Mouse (Mus musculus): ENCODE results near the gene Sco1.

Sco1 gene

DNA sequence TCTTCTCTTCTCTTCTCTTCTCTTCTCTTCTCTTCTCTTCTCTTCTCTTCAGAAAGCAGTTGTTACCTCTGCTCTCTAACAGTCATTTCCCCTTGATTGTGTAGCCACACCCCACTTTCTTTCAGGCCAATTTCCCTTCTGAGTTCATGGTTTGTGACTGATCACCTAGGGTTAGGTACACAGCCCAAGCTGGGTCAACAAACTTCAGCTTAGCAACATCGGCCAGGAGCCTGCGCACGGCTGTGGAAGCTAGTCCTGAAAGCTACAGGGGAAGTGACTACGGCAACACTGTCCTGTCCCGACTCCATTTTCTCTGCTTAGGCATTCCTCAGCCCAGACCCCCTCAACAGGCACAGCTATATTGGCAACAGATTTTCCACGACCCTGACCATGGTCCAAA, 7.5 kb upstream of the Sco1 start:
- DNase-seq: no peak

DNA sequence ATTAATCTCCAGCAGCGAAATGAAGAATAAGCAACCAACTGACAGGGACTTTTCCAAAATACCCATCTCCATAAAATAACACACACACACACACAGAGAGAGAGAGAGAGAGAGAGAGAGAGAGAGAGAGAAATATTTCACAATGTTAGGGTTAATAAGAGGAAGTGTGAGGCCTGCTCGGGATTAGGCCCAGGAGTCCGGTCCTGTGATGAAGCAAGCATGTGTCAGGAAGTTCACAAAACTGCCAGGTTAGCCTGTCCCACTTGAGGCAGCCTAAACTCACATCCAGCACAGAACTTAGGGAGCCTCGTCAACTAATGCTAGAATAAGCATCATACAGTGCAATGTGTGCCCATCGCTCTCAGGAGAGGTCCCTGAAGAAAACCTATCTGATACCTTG, 5.3 kb upstream of the Sco1 start:
- no peak for DNase-seq

DNA sequence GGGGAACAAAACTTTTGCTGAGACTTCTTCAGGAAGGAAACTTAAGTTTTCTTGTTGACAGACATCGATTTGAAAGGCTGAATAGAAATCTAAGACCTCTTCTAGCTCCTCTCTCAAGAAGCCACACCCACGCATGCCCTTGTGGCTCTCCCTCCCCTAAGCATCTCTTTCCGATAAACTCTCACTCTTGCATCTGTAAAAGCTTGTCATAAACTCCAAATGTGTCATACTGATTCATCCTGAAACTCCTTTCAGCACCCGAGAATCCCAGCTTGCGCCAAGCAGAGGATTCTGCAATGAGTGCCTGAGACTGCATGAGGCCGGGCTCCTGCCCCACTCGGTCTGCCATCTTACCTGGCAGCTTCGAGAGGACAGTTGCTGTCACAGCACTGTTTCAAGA, 4.0 kb upstream of the Sco1 start:
- no peak for DNase-seq

DNA sequence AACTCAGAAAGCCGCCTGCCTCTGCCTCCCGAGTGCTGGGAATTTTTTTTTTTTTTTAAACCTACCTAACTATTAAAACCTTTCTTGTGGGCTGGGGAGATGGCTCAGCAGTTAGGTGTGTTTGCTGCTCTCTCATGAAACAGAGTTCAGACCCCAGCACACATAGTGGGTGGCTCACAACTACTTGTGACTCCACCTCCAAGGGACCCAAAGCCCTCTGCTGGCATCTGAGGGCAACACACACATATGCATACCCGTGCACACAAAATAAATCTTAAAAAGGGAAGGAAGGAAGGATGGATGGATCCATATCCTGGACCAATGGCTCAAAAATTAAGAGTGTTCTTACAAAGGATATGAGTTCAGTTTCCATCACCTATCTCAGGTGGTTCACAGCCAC, 3.2 kb upstream of the Sco1 start:
- DNase-seq: no peak

DNA sequence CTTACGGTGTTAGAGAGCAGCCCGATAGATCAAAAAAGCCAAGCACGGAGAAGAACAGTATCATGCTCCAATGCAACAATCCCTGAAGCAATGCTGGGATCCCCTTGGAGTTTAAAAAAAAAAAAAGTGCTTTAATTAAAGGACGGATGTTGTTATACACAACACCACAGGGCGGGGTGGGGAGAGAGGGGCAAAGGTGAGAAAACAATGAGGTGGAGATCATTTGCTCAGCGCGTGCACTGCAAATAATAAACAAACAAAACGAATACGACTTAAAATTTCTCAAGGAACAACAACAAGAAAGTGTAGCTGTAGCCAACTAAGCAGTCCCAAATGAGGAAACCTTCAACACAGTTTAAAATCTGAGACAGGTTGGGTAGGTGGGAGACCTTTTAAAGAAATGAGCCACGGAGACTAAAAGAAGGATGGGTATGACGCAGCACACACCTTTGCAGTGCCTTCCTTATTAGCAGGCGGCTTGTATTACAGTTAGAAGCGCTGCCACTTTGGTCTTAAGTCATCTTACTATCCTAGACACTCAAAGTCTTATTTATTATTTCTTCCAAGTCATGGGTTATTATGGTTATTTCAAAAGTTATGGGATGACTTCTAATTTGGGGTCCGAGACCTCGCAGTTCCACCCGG, 672 bp upstream of the Sco1 start:
- no peak for DNase-seq

DNA sequence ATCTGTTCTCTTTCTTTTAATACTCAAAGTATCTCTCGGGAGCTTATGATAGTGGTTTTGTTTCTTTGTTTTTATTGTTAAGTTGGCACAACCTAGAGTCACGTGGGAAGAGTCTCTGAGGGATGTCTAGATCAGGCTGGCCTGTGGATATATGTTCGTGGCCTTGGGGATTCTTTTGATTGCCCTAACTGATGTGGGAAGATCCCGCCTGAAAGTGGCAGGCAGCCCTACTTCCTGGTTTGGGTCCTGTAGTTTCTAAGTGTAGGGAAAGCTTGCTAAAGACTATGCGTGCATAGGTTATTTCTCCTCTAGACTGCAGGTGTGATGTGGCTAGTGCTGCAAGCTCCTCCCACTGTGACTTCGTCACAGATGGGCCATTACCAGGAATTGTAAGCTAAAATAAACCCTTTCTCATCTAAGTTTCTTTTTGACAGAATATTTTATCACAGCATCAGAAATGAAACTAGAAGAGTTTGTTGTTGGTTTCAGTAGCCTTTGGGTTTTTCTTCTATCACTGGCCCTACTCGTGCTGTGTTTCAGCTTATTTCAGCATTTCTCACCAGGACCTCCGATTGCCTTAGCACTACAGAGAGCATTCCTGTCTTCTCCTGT, 2.4 kb downstream of the Sco1 start:
- no peak for DNase-seq

DNA sequence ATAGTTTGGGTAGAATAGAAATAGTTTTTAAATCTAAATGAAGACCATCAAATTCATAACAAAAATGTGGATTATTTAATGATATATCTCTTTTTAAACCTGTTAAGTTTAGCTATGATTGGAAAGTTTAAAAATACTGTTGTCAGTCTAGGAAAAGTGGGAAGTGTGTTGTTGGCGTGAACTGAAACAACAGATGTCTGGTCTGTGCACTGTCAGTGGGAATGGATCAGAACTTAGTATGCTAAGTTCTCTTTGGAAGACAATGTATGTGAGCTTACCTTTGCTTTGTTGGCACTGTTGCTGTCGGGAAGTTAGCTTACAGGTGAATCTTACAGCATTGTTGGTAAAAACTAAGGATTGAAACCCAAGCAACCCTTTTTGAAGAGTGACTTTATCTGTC, 8.8 kb downstream of the Sco1 start:
- DNase-seq: no peak

DNA sequence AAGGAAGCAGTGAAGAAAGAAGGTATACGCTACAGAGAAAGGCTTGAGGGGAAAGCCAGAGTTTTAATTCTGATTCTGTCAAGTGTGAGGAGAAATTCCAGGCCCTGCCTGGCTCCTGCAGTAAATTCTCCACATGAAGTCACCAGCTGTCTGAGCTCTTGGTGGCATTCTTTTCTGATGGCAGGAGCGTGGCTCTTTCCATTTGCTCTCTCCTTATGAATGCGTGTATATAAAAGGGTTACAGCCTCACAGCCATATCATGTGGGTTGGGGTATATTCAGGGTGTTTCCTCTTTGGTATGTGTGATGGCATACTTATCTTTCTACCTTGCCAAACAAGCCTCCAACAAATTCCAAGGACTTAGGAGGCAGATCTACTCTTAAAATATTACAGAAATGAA, 10.3 kb downstream of the Sco1 start:
- no peak for DNase-seq

DNA sequence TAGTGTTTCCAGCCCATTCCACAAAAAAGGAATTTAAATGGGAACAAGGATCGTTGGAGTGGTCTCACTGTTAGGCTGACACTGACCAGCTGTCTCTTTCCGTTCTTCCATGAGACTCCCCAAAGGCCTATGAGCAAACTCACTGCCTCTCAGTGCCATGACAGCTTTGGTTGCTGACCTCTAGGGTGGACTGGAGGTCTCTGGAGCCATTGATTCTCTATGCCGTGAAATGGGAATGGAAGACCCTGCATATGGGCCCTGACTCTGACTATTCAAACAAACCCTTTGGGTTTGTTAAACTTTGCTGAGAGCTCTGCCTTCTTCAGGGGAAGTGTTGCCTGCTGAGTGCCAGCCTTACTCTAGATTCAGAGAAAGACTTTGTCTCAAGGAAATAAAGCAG, 15.3 kb downstream of the Sco1 start:
- no peak for DNase-seq

DNA sequence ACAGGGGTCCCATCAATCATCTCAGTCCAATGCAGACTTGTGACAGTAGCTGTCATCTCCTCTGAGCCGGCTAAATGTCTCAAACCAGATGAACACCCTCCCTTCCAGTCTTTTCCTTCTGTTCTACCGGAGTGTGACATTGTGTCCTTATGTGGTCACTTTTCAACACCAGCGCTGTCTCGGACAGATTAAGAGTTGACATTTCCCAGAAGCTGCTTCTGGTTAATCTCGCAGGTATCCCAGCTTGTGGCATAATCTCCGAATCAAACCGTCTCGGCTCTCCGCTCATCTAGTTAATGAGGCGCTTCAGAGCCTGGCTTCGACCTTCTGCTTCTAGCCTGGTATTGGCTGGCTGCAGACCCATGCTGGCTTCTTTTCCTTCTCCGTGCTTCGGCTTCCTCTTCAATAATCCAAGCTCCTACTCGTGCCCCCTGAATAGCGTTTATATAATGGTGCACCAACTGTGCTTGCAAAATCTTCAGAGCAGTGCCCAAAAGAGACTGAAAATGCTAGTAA, 20.2 kb downstream of the Sco1 start:
- no peak for DNase-seq

DNA sequence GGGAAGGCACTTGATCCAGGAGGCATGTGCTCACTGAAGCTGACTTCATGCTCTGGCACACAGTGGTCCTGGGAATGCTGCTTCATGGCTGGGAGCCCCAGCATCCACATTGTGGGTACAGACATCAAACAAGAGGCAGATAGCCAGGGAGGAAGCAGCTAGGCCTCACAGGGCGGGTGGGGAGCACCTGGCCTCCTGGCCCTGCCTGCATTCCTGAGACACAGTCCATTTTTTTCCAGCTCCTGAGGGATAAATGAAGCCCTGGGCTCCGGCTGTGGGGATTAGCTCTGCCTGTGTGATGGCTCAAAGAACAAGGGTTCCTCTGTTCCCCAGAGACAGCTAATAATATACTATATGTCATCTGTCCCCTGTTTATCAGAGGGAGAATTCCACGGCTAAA, 22.6 kb downstream of the Sco1 start:
- no peak for DNase-seq

DNA sequence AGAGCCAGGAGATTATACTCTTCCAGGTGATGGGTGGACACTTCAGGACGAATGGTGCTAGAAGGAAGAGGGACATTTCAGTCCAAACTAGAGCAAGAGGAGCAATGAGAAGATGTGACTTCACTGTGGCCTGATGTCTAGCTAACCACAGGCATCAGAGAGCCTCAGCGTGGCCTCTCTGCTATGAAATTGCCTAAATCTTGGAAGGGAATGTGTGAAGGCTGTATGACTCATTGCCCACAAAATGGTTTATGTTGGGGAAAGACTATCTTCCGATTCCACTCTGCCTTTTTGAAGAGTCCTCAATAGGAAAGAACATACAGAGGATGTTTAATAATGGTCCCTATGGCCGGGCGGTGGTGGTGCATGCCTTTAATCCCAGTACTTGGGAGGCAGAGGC, 24.3 kb downstream of the Sco1 start:
- DNase-seq: no peak

DNA sequence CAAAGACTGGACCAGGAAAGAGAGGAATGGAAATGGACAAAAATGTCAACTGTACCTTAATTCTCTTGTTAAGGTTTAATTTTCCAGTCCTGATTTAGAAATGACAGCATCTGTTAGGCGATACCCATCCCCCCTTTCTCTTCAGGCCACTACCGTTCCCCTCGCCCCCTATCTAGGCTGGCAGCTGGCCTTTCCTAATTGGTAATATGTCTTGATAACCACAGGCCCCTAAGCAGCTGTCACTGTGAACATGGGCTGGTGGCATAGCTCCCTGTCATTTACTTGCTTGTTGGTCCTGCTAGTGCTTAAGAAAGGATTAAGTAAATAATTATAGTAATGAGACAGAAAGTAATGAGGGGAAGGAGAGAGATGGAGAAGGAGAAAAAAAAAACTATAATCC, 25.0 kb downstream of the Sco1 start:
- DNase-seq: no peak

DNA sequence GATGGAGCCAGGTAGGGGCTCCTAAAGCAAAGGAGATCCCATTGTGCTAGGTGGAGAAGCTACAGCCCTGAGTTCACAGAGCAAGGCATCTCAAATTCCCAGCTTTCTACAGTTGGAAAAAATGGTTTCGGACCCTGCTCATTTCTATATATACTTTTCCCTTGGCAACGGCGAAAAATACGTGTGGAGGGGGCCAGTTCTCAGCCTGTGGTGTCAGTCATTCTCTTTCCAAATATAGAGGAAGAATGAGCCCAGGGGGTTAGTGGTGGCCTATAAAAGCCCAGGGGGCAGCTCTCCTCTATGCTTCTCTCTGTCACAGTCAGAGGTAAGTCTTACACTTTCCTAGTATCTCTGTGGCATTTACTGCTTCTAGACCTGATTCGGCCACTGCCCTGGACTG, 25.5 kb downstream of the Sco1 start, which contains the start of gene Myh3:
Myh3 (plus strand) TSS at position 301 of the 400 bp plus-strand sequence.
- DNase-seq: no peak

DNA sequence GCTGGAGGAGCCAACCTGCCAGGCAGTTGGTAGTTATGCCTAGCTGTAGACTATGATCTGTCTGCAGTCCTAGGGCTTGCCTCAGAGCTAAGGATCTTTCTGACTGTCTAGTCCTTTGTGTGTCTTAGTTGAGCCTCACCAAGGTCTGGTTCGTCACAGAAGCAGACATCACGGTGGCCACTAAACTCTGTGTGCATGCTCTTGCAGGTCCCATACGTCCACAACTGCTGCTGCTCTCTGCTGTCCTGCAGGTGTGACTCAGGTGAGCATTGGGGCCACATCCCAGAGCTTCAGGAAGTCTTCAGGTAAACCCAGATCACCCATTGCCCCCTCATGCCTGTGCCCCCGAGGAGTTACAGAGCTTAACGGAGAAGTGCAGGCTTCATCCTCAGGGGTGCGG, 26.4 kb downstream of the Sco1 start:
- no peak for DNase-seq

DNA sequence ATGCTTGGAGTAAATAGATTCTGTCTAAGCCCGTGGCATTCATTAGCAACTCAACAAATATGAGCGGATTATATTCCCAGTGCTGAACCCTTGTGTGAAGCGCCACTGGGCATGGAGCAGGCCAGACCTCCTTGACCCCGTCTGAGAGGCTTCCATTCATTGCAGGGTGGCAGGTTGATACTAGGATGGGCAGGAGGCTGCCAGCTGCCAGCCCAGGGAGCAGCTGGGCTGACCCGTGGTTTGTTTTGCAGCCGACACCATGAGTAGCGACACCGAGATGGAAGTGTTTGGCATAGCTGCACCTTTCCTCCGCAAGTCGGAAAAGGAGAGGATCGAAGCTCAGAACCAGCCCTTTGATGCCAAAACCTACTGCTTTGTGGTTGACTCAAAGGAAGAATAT, 27.3 kb downstream of the Sco1 start:
- DNase-seq: no peak

DNA sequence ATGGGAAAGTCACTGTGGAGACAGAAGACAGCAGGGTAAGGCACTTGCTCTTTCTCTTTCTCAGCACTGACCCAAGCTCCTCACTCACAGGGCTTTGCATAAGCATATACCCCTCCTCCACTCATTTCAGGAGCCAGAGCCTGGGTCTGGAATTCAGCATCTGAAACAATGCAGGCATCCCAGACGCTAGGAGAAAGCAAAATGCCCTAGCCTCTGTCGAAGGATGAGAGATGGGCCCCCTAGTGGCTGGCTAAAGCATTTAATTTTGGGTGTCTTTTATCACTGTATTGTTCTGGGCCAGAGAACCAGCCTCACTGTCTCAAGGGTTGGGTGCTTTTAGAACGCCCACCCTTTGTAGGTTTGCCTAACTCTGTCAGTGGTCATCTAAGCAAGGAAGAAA, 27.7 kb downstream of the Sco1 start:
- peak; percentile 68 for DNase-seq

DNA sequence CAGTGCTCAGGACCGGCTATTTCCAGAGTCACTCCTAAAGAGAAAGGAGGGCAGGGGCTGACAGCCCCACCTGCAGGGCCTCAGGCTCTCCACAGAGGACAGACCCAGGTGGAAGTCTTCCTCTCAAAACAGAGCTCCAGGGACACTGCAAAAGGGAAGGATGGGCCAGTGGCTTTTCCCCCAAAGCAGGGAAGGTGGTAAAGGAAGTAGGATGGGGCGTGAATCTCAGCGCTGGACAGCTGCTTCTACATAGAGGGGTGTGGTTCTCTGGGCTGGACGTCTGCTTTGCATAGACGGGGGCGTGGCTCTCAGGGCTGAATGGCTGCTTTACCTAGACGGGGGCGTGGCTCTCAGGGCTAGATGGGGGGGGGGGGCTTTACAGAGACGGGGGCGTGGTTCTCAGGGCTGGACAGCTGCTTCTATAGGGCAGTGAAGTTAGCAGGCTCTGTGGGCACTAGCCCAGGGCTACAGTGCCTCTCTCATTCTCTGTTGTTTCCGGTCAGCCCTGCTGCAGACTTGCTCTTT, 28.7 kb downstream of the Sco1 start:
- DNase-seq: no peak

DNA sequence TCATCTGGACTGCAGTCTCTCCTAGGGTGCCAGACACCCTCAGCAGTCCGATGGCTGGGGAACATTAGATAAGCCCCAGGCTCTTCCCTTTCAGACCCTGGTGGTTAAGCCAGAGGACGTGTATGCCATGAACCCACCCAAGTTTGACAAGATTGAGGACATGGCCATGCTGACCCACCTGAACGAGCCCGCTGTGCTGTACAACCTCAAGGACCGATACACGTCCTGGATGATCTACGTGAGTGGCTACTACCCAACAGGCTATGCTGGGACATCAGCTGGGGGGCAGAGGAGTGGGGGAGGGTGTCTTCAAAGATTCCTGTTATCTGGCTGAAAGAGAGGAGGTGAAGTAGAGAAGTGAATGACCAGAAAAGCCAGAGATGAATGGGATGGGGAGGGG, 29.7 kb downstream of the Sco1 start:
- DNase-seq: no peak

DNA sequence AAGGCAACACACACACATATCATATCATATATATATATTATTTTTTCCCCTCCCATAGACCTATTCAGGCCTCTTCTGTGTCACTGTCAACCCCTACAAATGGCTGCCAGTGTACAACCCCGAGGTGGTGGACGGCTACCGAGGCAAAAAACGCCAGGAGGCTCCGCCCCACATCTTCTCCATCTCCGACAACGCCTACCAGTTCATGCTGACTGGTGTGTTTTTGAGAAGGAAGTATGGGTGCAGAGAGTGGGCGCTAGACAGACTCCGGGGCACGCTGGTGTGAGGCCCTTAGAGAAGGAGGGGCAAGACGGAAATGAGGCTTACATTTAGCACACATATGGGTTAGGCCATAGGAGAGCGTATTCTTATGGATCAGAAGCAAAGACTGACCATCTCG, 30.3 kb downstream of the Sco1 start:
- DNase-seq: no peak

DNA sequence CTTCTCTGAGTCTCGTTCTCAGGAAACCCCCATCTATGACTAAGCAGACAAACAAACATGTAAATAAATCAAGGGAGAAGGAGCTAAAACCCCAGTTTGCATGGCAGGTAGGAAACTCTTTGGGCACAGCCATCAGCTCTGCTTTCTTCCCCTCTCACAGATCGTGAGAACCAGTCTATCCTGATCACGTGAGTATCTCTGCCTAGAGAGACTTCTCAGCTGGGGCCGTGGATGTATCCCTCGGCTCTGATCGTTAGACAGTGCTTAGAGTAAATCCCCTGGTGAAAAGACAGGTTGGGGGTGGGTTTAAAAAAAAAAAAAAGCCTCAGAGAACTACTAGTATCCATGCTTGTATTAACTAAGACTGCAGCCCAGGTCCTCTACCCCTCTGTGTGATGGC, 30.8 kb downstream of the Sco1 start:
- DNase-seq: no peak

DNA sequence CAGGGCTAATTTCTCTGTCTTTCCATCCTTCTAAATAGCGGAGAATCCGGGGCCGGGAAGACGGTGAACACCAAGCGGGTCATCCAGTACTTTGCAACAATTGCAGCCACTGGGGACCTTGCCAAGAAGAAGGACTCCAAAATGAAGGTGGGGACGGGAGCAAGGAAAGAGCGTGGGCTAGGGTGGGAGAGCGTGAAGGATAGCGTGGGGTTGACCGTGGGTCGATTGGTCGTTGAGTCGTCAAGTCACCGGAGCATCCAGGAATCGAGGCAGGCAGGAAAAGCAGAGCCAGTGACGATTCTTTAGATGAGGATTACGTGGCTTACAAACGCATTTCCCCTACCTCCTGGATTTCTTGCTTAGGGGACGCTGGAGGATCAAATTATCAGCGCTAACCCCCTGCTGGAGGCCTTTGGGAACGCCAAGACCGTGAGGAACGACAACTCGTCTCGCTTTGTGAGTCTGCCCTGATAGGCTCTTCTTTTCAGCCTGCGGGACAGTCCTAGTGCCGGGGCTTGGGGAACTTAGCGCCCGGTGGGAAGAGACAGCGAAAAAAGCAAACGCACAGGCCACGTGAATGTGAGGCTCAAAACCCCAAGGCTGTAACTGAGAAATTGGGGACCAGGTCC, 31.4 kb downstream of the Sco1 start:
- DNase-seq: no peak

DNA sequence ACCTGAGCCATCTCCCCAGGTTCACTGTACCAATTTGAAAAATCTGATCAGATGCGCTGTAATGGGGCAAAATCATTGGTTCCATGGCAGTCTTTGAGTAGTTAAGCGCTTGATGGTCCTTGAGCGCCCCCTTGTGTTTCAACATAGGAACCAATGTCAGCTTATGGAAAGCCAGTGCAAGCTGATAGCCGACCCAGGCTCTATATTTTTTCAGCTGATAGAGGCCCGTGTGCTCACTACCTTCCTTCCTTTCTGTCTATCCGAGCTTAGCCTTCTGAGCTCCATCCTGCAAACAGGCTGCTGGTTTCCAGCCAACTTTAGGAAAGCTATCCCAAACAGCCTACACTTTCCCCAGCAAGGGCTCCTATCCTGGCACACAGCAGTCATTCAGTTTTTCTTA, 33.0 kb downstream of the Sco1 start:
- peak; percentile 75 for DNase-seq

DNA sequence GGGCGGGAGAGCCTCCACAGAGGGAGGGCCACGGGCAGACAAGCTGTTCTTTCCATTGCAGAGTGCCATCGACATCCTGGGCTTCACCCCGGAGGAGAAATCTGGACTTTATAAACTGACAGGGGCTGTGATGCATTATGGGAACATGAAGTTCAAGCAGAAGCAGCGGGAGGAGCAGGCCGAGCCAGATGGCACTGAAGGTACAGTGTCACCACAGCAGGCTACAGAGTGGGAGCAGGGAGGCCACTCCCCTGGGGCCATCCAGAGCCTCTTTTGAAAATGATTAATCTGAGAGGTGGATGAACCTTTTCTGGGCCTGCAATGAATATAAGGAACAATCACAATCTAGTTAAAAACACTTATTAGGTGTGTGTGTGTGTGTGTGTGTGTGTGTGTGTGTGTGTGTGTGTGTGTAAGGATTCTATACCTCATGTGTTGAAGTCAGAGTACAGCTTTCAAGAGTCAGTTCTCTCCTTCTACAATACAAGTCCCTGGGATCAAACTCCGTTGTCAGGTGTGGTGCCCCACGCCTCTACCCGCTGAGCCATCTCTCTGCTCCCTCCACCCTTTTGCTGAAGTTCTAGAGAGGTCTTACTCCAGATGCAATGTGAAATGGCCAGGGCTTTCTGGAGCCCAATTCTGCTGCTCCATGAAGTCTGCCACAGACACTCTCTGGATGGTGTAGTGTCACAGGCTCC, 34.1 kb downstream of the Sco1 start:
- no peak for DNase-seq

Measured in thymus, postnatal 4 days (tissue).